Mouse (Mus musculus): ENCODE results near the gene Lsg1. TPM values are rescaled to one million over a fixed set of nuclear protein-coding genes. Genes with fewer than 3 reads are reported as not detected.

The Lsg1 gene
- polyA plus RNA-seq, 1 experiment from 2014 or later: 59.1 TPM

GRCm38 (mm10) chr16:30513050-30514024 lies 74.1 kb downstream of the Lsg1 start:
- Histone ChIP-seq H3K9me3 (replicated peaks) (no peaks in the 10 kb centered on the region), H3K4me1 (peaks cover 36% of the 10 kb centered on the region), H3K27me3 (no peaks in the 10 kb centered on the region), H3K4me2 (replicated peaks) (no peak overlapping the region), H3K9ac (no peak overlapping the region), H3K4me3 (replicated peaks) (no peak overlapping the region), H3K27ac (replicated peaks) (peak overlapping the region; percentile 35; the same call in 1 of the 2 replicates), H3K36me3 (no peaks in the 10 kb centered on the region; the same call in 1 of the 2 replicates)
- WGBS: 59% methylated on average over 20 of the region's 20 CpGs
- ATAC-seq (ENCODE audit: insufficient number of reproducible peaks, low FRiP score, low TSS enrichment, low read depth): 0 out of 2 replicates have a peak, but pooled peaks have one; percentile 5

- peaks cover 29% of the 10 kb centered on the region for H3K4me1 ChIP-seq
- WGBS: 34% methylated on average over 8 of the region's 8 CpGs
- H3K36me3 ChIP-seq: no peaks in the 10 kb centered on the region; the same call in 1 of the 2 replicates
- no peak overlapping the region for H3K4me2 ChIP-seq (replicated peaks)
- ATAC-seq (ENCODE audit: insufficient number of reproducible peaks, low FRiP score, low TSS enrichment, low read depth): peak; percentile 40
- no peak overlapping the region for H3K4me3 ChIP-seq (replicated peaks)
- no peak overlapping the region for H3K9ac ChIP-seq
- no peak overlapping the region; the same call in 1 of the 2 replicates for H3K27ac ChIP-seq (replicated peaks)
- no peaks in the 10 kb centered on the region for H3K9me3 ChIP-seq (replicated peaks)
- no peaks in the 10 kb centered on the region for H3K27me3 ChIP-seq
Observed at GRCm38 (mm10) chr16:30512375-30513049, 74.9 kb downstream of the Lsg1 start.

GRCm38 (mm10) chr16:30511563-30512340 lies 75.6 kb downstream of the Lsg1 start:
- H3K27ac ChIP-seq (replicated peaks): peak overlapping the region; percentile 88; the same call in 1 of the 2 replicates
- no peak for ATAC-seq (ENCODE audit: insufficient number of reproducible peaks, low FRiP score, low TSS enrichment, low read depth)
- peak overlapping the region; percentile 67 for H3K4me2 ChIP-seq (replicated peaks)
- no peak overlapping the region for H3K9ac ChIP-seq
- 79% methylated on average over 13 of the region's 13 CpGs for WGBS
- H3K36me3 ChIP-seq: no peaks in the 10 kb centered on the region; the same call in 1 of the 2 replicates
- peak overlapping the region; percentile 70 for H3K4me3 ChIP-seq (replicated peaks)
- no peaks in the 10 kb centered on the region for H3K9me3 ChIP-seq (replicated peaks)
- H3K4me1 ChIP-seq: peaks cover 29% of the 10 kb centered on the region
- H3K27me3 ChIP-seq: no peaks in the 10 kb centered on the region

GRCm38 (mm10) chr16:30510504-30511451 lies 76.6 kb downstream of the Lsg1 start:
- Histone ChIP-seq H3K4me1 (peaks cover 29% of the 10 kb centered on the region), H3K36me3 (no peaks in the 10 kb centered on the region; the same call in 1 of the 2 replicates), H3K27me3 (no peaks in the 10 kb centered on the region), H3K4me2 (replicated peaks) (peak overlapping the region; percentile 67), H3K4me3 (replicated peaks) (peak overlapping the region; percentile 70), H3K9me3 (replicated peaks) (no peaks in the 10 kb centered on the region), H3K9ac (peak overlapping the region; percentile 62), H3K27ac (replicated peaks) (peak overlapping the region; percentile 88)
- 3% methylated on average over 44 of the region's 44 CpGs for WGBS
- peak; percentile 78 for ATAC-seq (ENCODE audit: insufficient number of reproducible peaks, low FRiP score, low TSS enrichment, low read depth)

Other genes with a start within 250 kb of the Lsg1 start
- gene Atp13a3, start 181.6 kb downstream of the Lsg1 start, polyA plus RNA-seq (2015; fragmentation: Nextera tagmentation; extraction: Ambion mirVana): 10.2 and 11.0 TPM in 2 replicates
- 18.6 and 19.1 TPM in 2 replicates for gene Tmem44, start 36.8 kb downstream of the Lsg1 start, polyA plus RNA-seq (2015; fragmentation: Nextera tagmentation; extraction: Ambion mirVana)
- 26.6 and 28.5 TPM in 2 replicates for gene Fam43a, start 12.1 kb upstream of the Lsg1 start, polyA plus RNA-seq (2015; fragmentation: Nextera tagmentation; extraction: Ambion mirVana)